Mouse (Mus musculus): ENCODE data around the gene Cog7.

DNA sequence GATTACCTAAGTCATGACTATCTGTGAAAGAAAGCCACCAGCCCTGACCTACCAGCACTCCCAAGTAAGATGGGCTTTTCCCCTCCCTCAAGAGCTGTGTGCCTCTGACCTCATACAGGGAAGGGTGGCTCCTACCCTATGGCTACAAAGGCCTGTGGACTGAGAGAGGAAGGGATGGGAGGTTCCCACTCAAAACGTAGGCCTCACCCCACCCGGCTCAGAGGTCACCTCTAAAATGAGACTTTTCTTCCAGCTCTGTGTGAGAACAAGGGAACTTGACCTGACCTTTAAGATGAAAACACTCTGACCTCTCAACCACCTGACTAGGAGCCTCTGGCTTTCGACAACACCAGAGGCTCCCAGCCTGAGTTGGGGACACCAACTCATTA is 18.9 kb downstream of the Cog7 start:
- no peak for TF ChIP-seq POLR2A (IDR thresholded peaks at IDR 0.05; ENCODE audit: low read depth, low read length)
- TF ChIP-seq CTCF (conservative IDR thresholded peaks at IDR 0.05; ENCODE audit: insufficient read depth, insufficient read length, low read depth, low read length) = no peak

All from kidney, adult 2 months (tissue).